Mouse (Mus musculus) c-Kit-positive CD71-negative TER-119-negative erythroid progenitor cells, embryonic 14.5 days (primary cell): ENCODE results near the gene Wfdc15b.
A peak's percentile ranks its signal among the peaks of the same experiment; 100 is the strongest.
"Not testable (repeated sequence)": the region's sequence is repeated elsewhere in the genome, so short reads cannot be mapped to it uniquely, and the experiment has no call there.

Experiments used
- DNase-seq: peaks from one replicate; pipeline ENCODE4 v3.0.0-alpha.2; 2013; ENCODE audit warnings: low read depth

Wfdc15b gene

GRCm38 (mm10) chr2:164221522-164221921, at the start of gene Wfdc15b:
Wfdc15b (minus strand) TSS chr2:164221660.
- DNase-seq, result no peak

- not testable (repeated sequence) for DNase-seq
Observed at GRCm38 (mm10) chr2:164256540-164256939, 35.1 kb upstream of the Wfdc15b start, which contains the start of gene Svs3b. Svs3b (minus strand) TSS chr2:164256640.

GRCm38 (mm10) chr2:164238366-164238765, 16.9 kb upstream of the Wfdc15b start, which contains the start of gene Svs2:
Svs2 (minus strand) TSS chr2:164238466.
- no peak for DNase-seq

- DNase-seq, result no peak
Observed at GRCm38 (mm10) chr2:164232671-164233070, 11.2 kb upstream of the Wfdc15b start.

GRCm38 (mm10) chr2:164228361-164229070, 7.1 kb upstream of the Wfdc15b start:
- no peak for DNase-seq

- DNase-seq, result no peak
Observed at GRCm38 (mm10) chr2:164219295-164219694, 2.2 kb downstream of the Wfdc15b start.

GRCm38 (mm10) chr2:164212711-164213110, 8.7 kb downstream of the Wfdc15b start:
- DNase-seq, result no peak

- no peak for DNase-seq
Observed at GRCm38 (mm10) chr2:164210892-164211291, 10.6 kb downstream of the Wfdc15b start.

- DNase-seq, result no peak
Observed at GRCm38 (mm10) chr2:164206676-164207075, 14.8 kb downstream of the Wfdc15b start.

GRCm38 (mm10) chr2:164206011-164206410, 15.4 kb downstream of the Wfdc15b start:
- DNase-seq, result not testable (repeated sequence)

GRCm38 (mm10) chr2:164199626-164200327, 21.7 kb downstream of the Wfdc15b start, which contains the start of gene Wfdc15a:
Wfdc15a (minus strand) TSS chr2:164200130.
- no peak for DNase-seq

- DNase-seq, result no peak
Observed at GRCm38 (mm10) chr2:164196700-164196990, 24.8 kb downstream of the Wfdc15b start.

- DNase-seq, result no peak
Observed at GRCm38 (mm10) chr2:164195971-164196699, 25.3 kb downstream of the Wfdc15b start.

- no peak for DNase-seq
Observed at GRCm38 (mm10) chr2:164194959-164195630, 26.4 kb downstream of the Wfdc15b start.

GRCm38 (mm10) chr2:164192279-164192678, 29.2 kb downstream of the Wfdc15b start:
- no peak for DNase-seq

- DNase-seq, result no peak
Observed at GRCm38 (mm10) chr2:164190576-164190975, 30.9 kb downstream of the Wfdc15b start, which contains the start of gene Wfdc12. Wfdc12 (minus strand) TSS chr2:164190608.

- peak; percentile 20 for DNase-seq
Observed at GRCm38 (mm10) chr2:164188722-164189121, 32.7 kb downstream of the Wfdc15b start.

- no peak for DNase-seq
Observed at GRCm38 (mm10) chr2:164184145-164184719, 37.2 kb downstream of the Wfdc15b start.

- DNase-seq, result no peak
Observed at GRCm38 (mm10) chr2:164183340-164183739, 38.1 kb downstream of the Wfdc15b start.

GRCm38 (mm10) chr2:164182692-164183255, 38.7 kb downstream of the Wfdc15b start, which contains the start of gene Wfdc5:
Wfdc5 (minus strand) TSS chr2:164182742.
- no peak for DNase-seq

GRCm38 (mm10) chr2:164180770-164181169, 40.7 kb downstream of the Wfdc15b start:
- no peak for DNase-seq
